Mouse (Mus musculus): Measurements from ENCODE around the gene Zfp839. TPM values are rescaled to one million over a fixed set of nuclear protein-coding genes. Genes with fewer than 3 reads are reported as not detected.

Gene Zfp839
- polyA plus RNA-seq, 1 experiment, result 6.6 TPM

GRCm38 (mm10) chr12:110903536-110903935 is 53.5 kb downstream of the Zfp839 start:
- H3K4me3 ChIP-seq (ENCODE audit: insufficient read depth, low read length), result no peak overlapping the region
- H3K4me1 ChIP-seq (ENCODE audit: control insufficient read depth, insufficient read depth, low read length), result no peaks in the 10 kb centered on the region
- TF ChIP-seq CTCF (IDR thresholded peaks at IDR 0.05; ENCODE audit: borderline replicate concordance, insufficient read depth, low read length) (no peak), POLR2A (IDR thresholded peaks at IDR 0.05; ENCODE audit: low read depth, low read length) (no peak)
- H3K27ac ChIP-seq (ENCODE audit: insufficient read depth, low read length), result no peak overlapping the region

- Histone ChIP-seq H3K4me3 (ENCODE audit: insufficient read depth, low read length) (no peak overlapping the region), H3K4me1 (ENCODE audit: control insufficient read depth, insufficient read depth, low read length) (no peaks in the 10 kb centered on the region), H3K27ac (ENCODE audit: insufficient read depth, low read length) (no peak overlapping the region)
- TF ChIP-seq POLR2A (IDR thresholded peaks at IDR 0.05; ENCODE audit: low read depth, low read length), result no peak
- TF ChIP-seq CTCF (IDR thresholded peaks at IDR 0.05; ENCODE audit: borderline replicate concordance, insufficient read depth, low read length), result no peak
Measured at GRCm38 (mm10) chr12:110907845-110908244, 57.8 kb downstream of the Zfp839 start.

GRCm38 (mm10) chr12:110909962-110910361 is 59.9 kb downstream of the Zfp839 start:
- TF ChIP-seq POLR2A (IDR thresholded peaks at IDR 0.05; ENCODE audit: low read depth, low read length), result no peak
- TF ChIP-seq CTCF (IDR thresholded peaks at IDR 0.05; ENCODE audit: borderline replicate concordance, insufficient read depth, low read length), result no peak
- no peak overlapping the region for H3K27ac ChIP-seq (ENCODE audit: insufficient read depth, low read length)
- H3K4me1 ChIP-seq (ENCODE audit: control insufficient read depth, insufficient read depth, low read length), result no peaks in the 10 kb centered on the region

DNA sequence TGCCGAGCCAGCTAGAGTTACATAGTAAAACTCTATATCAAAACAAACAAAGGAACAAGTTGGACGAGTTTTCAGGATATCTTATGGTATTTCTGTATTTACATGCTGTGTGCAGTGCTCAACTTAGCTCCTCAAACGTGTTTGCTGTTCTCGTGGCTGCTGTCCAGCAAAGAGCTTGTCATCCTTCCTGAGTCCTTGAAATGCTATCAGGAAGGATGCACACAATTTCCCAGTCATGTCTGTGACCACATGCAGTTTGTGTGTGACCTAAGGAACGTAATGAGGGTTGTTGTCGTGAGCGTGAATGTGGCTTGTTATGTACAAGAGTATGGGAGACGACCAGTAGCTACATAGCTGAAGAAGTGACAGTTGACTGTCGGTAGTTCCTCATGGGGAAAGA is 65.7 kb downstream of the Zfp839 start:
- Histone ChIP-seq H3K27ac (ENCODE audit: insufficient read depth, low read length) (no peak overlapping the region), H3K4me3 (ENCODE audit: insufficient read depth, low read length) (no peak overlapping the region), H3K4me1 (ENCODE audit: control insufficient read depth, insufficient read depth, low read length) (no peaks in the 10 kb centered on the region)
- TF ChIP-seq CTCF (IDR thresholded peaks at IDR 0.05; ENCODE audit: borderline replicate concordance, insufficient read depth, low read length) (no peak), POLR2A (IDR thresholded peaks at IDR 0.05; ENCODE audit: low read depth, low read length) (no peak)

More at GRCm38 (mm10) chr12:110909962-110910361, 59.9 kb downstream of the Zfp839 start:
- H3K4me3 ChIP-seq (ENCODE audit: insufficient read depth, low read length), result no peak overlapping the region

Other genes starting within 250 kb of the Zfp839 start
- 175 and 188 TPM in 2 replicates for gene Dync1h1, start 248.8 kb upstream of the Zfp839 start, polyA plus RNA-seq (2011; ENCODE audit: insufficient read length, low read depth, missing spikeins)
- not detected in 2 replicates for gene 1700001K19Rik, start 167.6 kb upstream of the Zfp839 start, polyA plus RNA-seq (2011; ENCODE audit: insufficient read length, low read depth, missing spikeins)
- gene Hsp90aa1, start 147.5 kb upstream of the Zfp839 start, polyA plus RNA-seq (2011; ENCODE audit: insufficient read length, low read depth, missing spikeins), result 645 and 834 TPM in 2 replicates
- 18.1 and 22.8 TPM in 2 replicates for gene Wdr20, start 112.3 kb upstream of the Zfp839 start, polyA plus RNA-seq (2011; ENCODE audit: insufficient read length, low read depth, missing spikeins)
- gene Mok, start 9.3 kb upstream of the Zfp839 start, polyA plus RNA-seq (2011; ENCODE audit: insufficient read length, low read depth, missing spikeins), result 1.2 and 1.5 TPM in 2 replicates
- gene Cinp, start 38.9 kb downstream of the Zfp839 start, polyA plus RNA-seq (2011; ENCODE audit: insufficient read length, low read depth, missing spikeins), result 44.8 and 51.5 TPM in 2 replicates
- gene Tecpr2, start 39.0 kb downstream of the Zfp839 start, polyA plus RNA-seq (2011; ENCODE audit: insufficient read length, low read depth, missing spikeins), result 5.7 and 7.7 TPM in 2 replicates
- gene Ankrd9, start 128.8 kb downstream of the Zfp839 start, polyA plus RNA-seq (2011; ENCODE audit: insufficient read length, low read depth, missing spikeins), result 3.3 and 3.8 TPM in 2 replicates
- gene Rcor1, start 189.1 kb downstream of the Zfp839 start, polyA plus RNA-seq (2011; ENCODE audit: insufficient read length, low read depth, missing spikeins), result 49.2 and 49.6 TPM in 2 replicates